Mouse (Mus musculus): ENCODE measurements around the gene Bspry.
"Not testable (repeated sequence)": the region's sequence is repeated elsewhere in the genome, so short reads cannot be mapped to it uniquely, and the experiment has no call there.

Gene Bspry

DNA sequence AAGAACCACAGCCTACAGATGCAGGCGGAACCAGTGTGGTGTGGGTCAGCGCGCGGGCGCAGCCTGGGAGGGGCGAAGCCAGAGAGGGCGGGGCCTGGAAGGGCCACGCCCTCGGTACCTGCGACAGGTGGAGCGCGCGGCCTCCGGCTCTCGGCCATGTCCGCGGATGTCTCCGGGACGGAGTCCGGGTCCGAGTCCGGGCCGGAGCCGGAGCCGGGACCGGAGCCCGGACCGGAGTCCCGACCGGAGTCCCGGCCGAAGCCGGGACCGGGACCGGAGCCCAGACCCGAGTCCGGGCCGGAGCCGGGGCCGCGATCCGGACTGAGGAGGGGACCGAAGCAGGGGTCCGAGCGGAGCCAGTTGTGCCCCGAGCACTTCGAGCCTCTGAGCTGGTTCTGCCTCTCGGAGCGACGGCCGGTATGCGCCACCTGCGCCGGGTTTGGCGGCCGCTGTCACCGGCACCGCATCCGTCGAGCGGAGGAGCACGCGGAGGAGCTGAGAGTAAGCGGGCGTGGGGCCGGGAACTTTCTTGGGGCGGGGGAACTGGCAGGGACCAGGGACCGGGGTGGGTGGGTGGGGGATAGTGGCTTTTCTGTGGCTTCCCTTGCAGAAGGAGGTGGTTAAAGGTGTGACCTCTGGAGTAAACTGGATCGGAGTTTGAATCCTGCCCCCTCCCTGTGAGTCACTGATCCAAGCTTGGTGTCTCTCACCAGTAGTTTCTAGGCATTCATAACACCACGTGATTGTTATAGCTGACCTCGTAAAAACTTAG lies at the start of gene Bspry:
Gene Bspry, plus strand, starts transcription at position 117 of the 772 bp plus-strand sequence.
- in situ Hi-C loops (cut with MseI, MboI), result no loop called here

DNA sequence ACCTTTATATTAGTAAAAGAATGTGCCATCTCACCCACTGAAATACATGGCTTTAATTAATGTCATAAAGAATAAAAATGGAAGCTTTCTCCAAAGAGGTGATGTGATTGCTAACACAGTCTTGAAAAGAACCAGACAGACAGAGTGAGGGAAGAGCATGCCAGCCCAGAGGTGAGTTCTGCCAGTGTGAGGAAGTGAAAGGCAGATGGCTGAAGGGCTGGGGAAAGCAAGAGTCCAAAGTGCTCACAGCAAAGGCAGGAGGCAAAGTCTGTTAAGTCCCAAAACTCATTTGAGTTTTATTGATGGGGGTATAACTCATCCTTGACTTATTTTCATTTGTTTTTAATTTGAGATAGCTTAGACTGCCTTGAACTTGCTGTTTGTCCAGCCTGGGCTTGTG lies 49.2 kb upstream of the Bspry start:
- in situ Hi-C loops (cut with MseI, MboI), result no loop called here

DNA sequence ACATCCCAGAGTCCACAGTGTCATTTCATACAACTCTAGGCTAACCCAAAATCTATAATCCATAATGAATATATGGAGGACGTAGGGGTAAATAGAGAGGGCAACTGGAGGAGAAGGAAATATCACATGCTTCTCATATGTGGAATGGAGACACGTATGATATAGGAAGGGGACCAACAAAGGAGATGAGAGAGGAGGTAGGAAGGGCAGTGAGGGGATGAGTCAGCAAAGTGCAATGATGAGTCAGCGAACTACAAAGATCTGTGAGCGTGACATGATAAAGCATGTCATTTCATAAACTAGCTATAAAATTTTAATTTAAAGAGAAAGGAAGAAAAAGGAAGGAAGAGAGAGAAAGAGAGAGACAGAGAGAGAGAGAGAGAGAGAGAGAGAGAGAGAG lies 48.3 kb upstream of the Bspry start:
- in situ Hi-C loops (cut with MseI, MboI), result no loop called here

- in situ Hi-C loops (cut with MseI, MboI), result no loop called here
Measured at GRCm38 (mm10) chr4:62433939-62434870, 45.6 kb upstream of the Bspry start.

- in situ Hi-C loops (cut with MseI, MboI), result no loop called here
Measured at GRCm38 (mm10) chr4:62435081-62435480, 44.8 kb upstream of the Bspry start, which contains the start of gene Rnf183. Gene Rnf183, minus strand, starts transcription at chr4:62435252.

GRCm38 (mm10) chr4:62437256-62437778 lies 42.5 kb upstream of the Bspry start:
- in situ Hi-C loops (cut with MseI, MboI), result no loop called here

GRCm38 (mm10) chr4:62437871-62438270 lies 42.0 kb upstream of the Bspry start:
- in situ Hi-C loops (cut with MseI, MboI), result no loop called here

GRCm38 (mm10) chr4:62439793-62440192 lies 40.1 kb upstream of the Bspry start:
- in situ Hi-C loops (cut with MseI, MboI), result no loop called here

DNA sequence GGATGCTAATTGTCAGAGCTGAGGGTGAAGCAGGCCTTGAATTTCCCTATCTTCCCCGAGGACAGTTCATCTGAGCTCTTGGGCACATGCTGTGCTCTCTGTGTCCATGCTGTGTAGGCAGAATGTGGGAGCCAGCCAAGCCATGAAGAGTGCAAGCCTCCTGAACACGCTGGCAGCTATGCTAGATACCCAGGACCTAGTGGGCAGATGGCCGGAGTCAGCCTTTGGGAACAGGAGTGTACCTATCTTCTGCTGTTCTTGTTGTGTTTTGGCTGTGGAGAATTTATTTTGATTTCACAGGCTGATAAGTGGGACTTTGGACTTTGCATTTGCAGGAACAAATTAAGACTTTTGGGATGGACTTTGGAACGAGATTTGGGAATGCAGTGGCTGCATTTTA lies 39.3 kb upstream of the Bspry start:
- in situ Hi-C loops (cut with MseI, MboI), result no loop called here

- in situ Hi-C loops (cut with MseI, MboI), result no loop called here
Measured at GRCm38 (mm10) chr4:62440986-62441385, 38.9 kb upstream of the Bspry start.

GRCm38 (mm10) chr4:62454995-62455394 lies 24.9 kb upstream of the Bspry start:
- in situ Hi-C loops (cut with MseI, MboI), result no loop called here

DNA sequence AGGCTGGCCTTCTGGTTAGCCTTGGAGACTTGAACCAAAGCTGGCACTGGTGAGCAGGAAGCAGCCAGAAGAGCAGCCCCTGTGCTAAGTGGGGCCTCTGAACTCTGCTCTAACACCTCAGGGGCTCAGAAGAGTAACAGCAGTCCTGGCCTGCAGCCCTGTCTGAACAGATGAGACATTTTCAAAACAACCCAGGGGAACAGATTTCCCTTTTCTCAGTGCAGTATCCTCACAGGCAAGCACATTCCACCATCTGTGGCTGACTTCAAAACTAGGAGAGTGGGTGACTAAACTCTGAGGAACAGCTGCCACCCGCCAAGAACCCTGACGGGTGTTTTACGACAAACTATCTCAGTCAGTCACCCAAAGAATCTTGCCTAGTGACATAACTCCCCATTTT lies 20.8 kb upstream of the Bspry start:
- in situ Hi-C loops (cut with MseI, MboI), result no loop called here

DNA sequence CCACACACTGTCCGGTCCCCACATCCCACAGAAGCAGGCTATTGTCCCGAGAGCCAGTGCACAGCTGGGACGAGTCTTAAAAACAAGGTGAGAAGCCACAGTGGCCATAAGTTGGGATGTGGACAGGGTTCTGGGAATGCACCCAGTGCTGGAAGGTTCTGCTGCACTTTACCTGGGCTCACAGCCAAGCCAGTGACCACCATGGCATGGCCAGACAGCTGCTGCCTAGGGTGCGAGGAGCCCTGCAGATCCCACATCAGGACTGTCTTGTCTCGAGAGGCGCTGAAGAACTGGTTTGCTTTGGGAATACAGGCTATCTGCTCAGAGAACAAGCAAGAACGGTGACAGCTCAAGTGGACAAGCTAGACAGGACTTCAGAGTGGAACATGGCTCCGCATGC lies 19.5 kb upstream of the Bspry start:
- in situ Hi-C loops (cut with MseI, MboI), result no loop called here

GRCm38 (mm10) chr4:62463124-62463523 lies 16.7 kb upstream of the Bspry start:
- in situ Hi-C loops (cut with MseI, MboI), result no loop called here

GRCm38 (mm10) chr4:62468158-62468557 lies 11.7 kb upstream of the Bspry start:
- in situ Hi-C loops (cut with MseI, MboI), result no loop called here

DNA sequence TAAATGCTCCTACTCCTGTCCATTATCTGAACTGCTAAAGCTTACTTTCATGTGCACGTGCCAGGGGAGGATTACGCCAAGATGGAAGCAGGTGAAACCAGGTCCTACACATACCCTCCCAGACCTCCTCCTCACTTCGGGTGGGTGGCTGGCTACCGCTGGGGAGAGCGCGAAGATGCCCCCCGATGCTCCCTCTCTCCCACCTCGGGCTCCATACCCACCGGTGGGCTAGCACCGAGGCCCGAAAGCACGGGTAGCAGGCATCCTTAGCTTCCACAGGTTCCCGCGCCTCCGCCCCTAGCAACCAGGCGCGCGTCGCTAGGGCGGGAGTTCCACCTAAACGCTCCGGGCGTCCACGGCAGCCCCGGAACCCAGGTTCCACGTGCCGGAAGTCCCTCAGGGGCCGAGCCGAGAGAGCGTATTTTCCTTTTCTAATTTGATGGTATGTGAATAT lies 9.2 kb upstream of the Bspry start, which contains the start of gene Wdr31:
Gene Wdr31, minus strand, starts transcription at position 299 of the 454 bp plus-strand sequence.
- in situ Hi-C loops (cut with MseI, MboI), result no loop called here

DNA sequence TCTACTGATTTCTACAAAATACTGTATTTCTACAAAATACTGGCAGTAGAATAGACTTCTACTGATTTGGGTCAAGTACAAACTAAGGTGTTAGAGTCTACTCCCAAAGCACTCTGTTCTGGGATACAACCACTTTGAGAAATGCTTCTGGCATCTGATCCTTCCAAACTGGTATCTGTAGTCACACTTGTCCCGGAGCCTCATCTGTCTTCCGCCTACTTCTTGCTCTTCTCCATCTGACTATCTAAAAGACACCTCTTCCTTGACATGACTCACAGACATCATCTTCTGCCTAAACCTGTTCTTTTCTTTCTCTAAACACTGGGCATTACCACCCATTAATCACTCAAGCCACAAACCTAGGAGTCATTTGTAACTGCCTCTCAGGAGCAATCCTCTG lies 7.8 kb upstream of the Bspry start:
- in situ Hi-C loops (cut with MseI, MboI), result no loop called here

DNA sequence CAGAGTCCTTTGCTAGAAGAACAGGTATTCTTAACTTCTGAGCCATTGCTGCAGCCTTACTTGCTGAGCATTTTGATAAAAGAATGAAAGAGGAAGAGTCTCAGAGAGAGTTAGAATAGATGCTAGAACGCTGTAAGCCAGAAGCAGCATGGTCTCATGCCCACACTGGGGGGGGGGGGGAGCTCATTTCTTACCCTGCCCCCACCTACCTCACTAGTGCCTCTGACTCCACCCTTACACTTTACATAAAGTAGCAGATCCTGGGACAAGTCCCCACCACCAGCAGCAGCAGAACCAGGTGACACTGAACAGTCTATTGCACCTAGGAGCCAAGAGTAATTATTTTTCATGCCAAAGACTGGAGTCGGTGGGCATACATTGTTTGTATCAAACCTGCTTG lies 4.7 kb upstream of the Bspry start:
- in situ Hi-C loops (cut with MseI, MboI), result no loop called here

DNA sequence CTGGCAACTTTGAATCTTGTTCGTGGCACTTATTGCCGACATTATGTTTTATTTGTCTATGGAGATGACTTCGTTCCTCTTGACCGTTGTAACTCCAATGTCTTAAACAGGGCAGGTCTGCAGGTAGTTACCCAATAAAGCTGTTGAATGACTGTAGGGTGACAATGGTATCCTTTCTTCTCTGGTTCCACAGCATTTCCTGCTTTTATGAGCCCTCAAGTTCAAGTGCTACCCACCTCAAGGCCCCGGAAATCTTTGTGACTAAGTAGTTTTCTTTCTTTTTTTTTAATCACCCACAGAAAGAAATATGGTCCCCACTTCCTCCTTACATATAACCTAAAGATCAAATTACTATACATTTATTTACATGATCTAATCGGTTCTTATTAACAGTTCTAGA lies 4.1 kb upstream of the Bspry start:
- in situ Hi-C loops (cut with MseI, MboI), result no loop called here

- in situ Hi-C loops (cut with MseI, MboI), result no loop called here
Measured at GRCm38 (mm10) chr4:62477542-62478244, 2.2 kb upstream of the Bspry start.

DNA sequence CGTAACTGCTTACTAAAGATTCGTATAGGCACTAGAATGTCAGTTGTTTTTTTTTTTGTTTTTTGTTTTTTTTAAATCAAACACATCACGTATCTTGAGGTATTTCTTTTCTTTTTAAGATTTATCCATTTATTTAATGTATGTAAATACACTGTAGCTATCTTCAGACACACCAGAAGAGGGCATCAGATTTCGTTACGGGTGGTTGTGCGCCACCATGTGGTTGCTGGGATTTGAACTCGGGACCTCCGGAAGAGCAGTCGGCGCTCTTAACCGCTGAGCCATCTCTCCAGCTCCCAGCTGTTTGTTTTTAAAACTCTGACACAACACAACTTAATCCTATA lies 288 bp upstream of the Bspry start:
- in situ Hi-C loops (cut with MseI, MboI), result not testable (repeated sequence)
